Mouse (Mus musculus): ENCODE measurements around the gene Nphp3.

Gene Nphp3

DNA sequence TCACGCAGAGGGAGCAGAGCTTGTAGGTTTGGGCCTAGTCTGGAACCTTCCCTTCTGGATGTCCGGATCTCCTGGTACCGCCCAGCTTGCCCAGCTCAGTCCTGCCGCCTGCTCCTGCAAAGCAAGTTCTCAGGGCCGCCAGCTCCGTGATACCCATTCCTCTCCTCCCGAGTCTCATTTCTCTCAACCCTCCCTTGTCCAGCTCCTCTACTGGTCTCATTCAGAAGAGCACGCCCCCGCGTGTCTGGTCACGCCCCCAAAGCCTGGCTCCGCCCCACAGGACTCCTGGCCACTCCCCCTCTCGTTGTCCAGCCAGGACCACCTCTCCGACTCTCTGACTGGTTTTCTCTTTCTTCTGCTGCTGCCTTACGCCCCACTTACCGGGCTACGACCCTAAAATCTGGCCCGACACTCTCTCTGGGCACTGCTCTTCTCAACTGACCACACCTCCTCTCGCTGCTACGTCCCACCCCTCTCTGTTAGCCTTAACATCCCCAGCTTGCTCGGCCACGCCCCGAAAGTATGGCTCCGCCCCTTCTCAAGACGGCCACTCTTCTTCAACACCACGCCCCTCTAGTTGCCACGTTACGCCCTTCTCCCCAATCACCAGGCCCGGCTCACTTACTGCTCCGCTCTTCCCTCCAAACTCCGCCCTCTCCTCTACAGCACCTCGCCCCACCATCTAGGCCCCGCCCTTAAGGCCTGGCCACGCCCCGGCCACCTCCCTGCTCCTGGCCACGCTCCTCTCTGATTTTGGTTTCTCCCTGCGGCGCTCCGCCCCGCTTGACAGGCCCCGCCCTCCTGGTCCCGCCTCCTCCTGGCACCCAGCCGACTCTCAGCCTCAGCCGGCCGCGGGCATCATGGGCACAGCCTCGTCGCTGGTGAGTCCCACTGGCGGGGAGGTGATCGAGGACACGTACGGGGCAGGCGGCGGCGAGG lies at the start of gene Nphp3:
Nphp3 (plus strand) TSS at position 624 of the 939 bp plus-strand sequence.
- in situ Hi-C loops (cut with MboI; ENCODE audit: low pct_unique_long_range_greater_than_20kb in 1 of 2, low sequenced_read_pairs in 2 of 2, unreplicated experiment in 1 of 2), result no loop called here

GRCm38 (mm10) chr9:103958722-103959121 lies 43.6 kb upstream of the Nphp3 start:
- in situ Hi-C loops (cut with MboI; ENCODE audit: low pct_unique_long_range_greater_than_20kb in 1 of 2, low sequenced_read_pairs in 2 of 2, unreplicated experiment in 1 of 2), result no loop called here

GRCm38 (mm10) chr9:103959989-103960388 lies 42.4 kb upstream of the Nphp3 start:
- in situ Hi-C loops (cut with MboI; ENCODE audit: low pct_unique_long_range_greater_than_20kb in 1 of 2, low sequenced_read_pairs in 2 of 2, unreplicated experiment in 1 of 2), result no loop called here

GRCm38 (mm10) chr9:103996496-103996895 lies 5.8 kb upstream of the Nphp3 start:
- in situ Hi-C loops (cut with MboI; ENCODE audit: low pct_unique_long_range_greater_than_20kb in 1 of 2, low sequenced_read_pairs in 2 of 2, unreplicated experiment in 1 of 2), result loop anchor here (5.0 to 25.0 kb wide), 5 partner anchors 112 to 512 kb away; partner anchors contain the start of gene Bfsp2 (in 2 of the 2)

DNA sequence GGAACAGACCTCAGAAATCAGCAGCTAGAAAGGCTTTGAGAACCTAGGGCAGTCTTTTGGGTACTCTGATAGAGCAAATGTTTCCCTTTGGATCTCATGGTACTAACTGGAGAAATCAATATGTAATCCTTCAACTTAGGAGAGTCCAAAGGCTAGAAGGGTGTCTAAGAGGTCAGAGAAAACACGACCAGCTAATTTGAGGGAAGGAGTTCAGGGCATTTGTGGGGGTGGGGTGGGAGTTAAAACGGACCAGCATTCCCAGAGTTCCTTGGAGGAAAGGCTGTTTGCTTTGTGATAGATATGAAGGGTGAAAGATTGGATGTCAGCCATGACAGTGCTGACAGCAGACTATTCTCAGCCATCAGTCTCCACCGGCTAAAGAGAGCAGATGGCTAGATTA lies 1.7 kb upstream of the Nphp3 start:
- in situ Hi-C loops (cut with MboI; ENCODE audit: low pct_unique_long_range_greater_than_20kb in 1 of 2, low sequenced_read_pairs in 2 of 2, unreplicated experiment in 1 of 2), result no loop called here

DNA sequence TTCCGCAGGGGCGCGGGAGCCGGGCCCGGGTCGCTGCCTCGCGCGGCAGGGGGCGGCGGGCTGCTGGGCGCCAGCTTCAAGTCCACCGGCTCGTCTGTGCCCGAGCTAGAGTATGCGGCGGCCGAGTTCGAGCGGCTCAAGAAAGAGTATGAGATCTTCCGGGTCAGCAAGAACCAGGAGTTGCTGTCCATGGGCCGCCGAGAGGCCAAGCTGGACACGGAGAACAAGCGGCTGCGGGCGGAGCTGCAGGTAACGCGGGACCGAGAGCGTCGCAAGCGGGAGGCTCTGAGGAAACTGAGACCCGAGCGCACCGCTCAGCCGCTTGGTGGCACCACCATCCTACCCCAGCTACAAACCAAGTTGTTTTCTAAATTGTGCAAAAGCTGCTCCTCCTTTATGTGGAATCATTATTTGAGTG lies 578 bp downstream of the Nphp3 start:
- in situ Hi-C loops (cut with MboI; ENCODE audit: low pct_unique_long_range_greater_than_20kb in 1 of 2, low sequenced_read_pairs in 2 of 2, unreplicated experiment in 1 of 2), result no loop called here

DNA sequence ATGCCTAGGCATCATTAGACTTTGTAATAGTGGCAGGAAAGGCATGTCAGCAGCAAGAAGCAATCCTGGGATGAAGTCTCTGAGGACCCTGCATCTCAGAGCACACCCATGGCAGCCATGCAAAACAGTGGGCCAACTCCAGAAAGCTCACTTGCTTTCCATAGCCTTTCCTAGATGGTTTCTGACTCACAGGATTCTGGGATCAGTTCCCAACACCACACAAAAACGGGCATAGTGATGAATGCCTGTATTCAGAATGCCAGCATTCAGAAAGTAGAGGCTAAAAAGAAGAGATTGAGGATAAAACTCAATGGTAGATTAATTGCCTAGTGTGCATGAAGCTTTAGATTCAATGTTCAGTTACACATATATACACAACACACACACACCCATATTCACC lies 12.2 kb downstream of the Nphp3 start:
- in situ Hi-C loops (cut with MboI; ENCODE audit: low pct_unique_long_range_greater_than_20kb in 1 of 2, low sequenced_read_pairs in 2 of 2, unreplicated experiment in 1 of 2), result no loop called here

DNA sequence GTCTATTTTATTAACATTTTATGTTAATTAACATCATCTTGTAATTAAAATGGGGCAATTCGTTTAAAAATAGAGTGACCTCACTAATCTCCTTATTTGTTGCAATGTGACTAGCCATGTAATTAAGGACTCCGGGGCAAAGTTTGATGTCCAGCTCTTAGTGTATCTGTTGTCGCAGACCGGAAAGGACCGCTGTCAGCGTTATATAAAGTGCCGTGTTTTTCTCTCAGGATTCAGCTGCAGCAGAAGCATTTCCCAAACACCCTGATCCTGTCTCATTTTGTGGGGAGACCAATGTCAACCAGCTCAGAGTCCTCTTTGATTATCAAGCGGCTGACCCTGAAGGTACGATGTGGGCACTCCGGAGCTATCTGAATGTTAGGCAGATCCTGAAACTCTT lies 18.7 kb downstream of the Nphp3 start:
- in situ Hi-C loops (cut with MboI; ENCODE audit: low pct_unique_long_range_greater_than_20kb in 1 of 2, low sequenced_read_pairs in 2 of 2, unreplicated experiment in 1 of 2), result no loop called here

DNA sequence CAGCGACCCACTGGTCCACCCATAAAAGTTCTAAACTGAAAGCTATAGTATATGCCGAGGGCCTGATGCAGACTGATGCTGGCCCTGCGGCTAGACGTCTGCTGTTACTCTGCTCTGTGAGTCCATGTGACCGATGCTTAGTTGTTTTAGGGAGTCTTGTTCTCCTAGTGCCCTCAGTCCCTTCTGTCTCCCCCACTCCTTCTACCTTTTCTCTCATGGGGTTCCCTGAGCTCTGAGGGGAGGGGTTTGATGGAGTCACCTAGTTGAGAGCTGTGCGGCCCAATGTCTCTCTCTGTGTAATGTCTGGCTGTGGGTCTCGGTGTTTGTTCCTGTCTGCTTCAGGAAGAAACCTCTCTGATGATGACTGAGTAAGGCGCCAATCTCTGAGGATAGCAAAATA lies 24.8 kb downstream of the Nphp3 start:
- in situ Hi-C loops (cut with MboI; ENCODE audit: low pct_unique_long_range_greater_than_20kb in 1 of 2, low sequenced_read_pairs in 2 of 2, unreplicated experiment in 1 of 2), result no loop called here

DNA sequence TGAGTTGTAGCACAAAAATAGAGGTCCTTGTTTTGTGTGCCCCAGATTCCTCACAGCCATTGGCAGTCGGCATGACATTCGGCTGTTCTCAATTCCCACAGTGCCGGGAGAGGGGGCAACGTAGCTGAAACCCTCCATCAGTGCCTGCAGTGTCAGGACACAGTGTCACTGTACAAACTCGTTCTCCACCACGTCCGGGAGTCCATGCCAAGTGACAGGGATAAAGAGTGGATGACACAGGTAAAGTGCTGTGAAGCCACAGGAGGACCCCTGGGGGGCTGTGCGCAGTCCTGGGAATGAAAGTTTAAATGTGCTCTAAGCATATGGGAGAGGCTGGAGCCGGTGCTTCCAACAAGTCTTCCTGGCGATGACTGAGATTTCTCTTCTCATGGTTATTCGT lies 27.5 kb downstream of the Nphp3 start:
- in situ Hi-C loops (cut with MboI; ENCODE audit: low pct_unique_long_range_greater_than_20kb in 1 of 2, low sequenced_read_pairs in 2 of 2, unreplicated experiment in 1 of 2), result no loop called here

GRCm38 (mm10) chr9:104034231-104034630 lies 31.9 kb downstream of the Nphp3 start:
- in situ Hi-C loops (cut with MboI; ENCODE audit: low pct_unique_long_range_greater_than_20kb in 1 of 2, low sequenced_read_pairs in 2 of 2, unreplicated experiment in 1 of 2), result no loop called here

DNA sequence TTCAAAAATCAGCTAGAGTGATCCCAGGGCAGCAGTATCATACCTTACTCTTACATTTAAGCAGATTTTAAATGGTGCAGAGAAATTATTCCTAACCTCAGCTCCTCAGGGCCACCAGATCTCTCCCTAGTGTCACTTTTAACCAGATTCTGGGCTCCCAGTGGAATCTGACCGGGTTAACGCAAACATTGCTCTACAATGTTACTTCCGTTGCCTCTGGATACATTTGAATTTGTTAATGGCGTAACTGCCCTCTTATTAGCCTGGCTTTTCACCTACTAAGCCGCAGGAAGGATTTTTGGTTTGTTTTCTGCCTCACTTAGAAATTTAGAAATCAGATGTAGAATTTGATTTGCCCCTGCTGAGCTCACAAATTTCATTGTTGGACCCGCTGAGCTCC lies 32.4 kb downstream of the Nphp3 start:
- in situ Hi-C loops (cut with MboI; ENCODE audit: low pct_unique_long_range_greater_than_20kb in 1 of 2, low sequenced_read_pairs in 2 of 2, unreplicated experiment in 1 of 2), result no loop called here

DNA sequence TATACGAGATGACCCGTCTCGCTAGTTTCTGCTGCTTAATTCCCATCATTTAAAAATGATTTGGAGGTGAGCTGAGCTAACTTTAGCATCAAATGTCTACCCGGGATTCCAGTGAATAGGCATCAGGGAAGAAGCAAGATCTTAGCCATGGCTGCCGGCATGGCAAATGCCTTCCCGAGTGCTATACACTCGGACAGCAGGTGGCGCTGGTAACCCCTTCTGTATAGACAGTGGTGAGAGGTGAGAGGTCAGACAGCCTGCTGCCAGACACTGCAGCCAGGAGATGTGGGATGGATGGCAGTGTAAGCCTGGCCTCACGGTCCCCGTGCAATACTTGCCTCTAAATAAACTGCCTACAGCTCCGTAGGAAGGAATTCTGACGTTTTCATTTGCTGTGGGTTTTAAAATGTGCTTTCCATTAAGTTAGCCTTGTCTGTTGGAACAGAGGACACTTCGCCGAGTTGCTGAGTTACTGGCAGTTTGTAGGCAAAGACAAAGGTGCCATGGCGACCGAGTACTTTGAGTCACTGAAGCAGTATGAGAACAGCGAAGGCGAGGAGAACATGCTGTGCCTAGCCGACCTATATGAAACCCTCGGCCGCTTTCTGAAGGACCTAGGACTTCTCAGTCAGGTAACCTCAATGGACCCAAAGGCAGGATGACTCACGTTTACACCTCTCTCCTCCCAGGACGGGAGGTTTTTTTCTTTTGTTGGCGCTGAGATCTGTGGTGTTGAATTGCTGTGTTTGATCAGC lies 33.1 kb downstream of the Nphp3 start:
- in situ Hi-C loops (cut with MboI; ENCODE audit: low pct_unique_long_range_greater_than_20kb in 1 of 2, low sequenced_read_pairs in 2 of 2, unreplicated experiment in 1 of 2), result no loop called here

GRCm38 (mm10) chr9:104038266-104038665 lies 35.9 kb downstream of the Nphp3 start:
- in situ Hi-C loops (cut with MboI; ENCODE audit: low pct_unique_long_range_greater_than_20kb in 1 of 2, low sequenced_read_pairs in 2 of 2, unreplicated experiment in 1 of 2), result no loop called here

DNA sequence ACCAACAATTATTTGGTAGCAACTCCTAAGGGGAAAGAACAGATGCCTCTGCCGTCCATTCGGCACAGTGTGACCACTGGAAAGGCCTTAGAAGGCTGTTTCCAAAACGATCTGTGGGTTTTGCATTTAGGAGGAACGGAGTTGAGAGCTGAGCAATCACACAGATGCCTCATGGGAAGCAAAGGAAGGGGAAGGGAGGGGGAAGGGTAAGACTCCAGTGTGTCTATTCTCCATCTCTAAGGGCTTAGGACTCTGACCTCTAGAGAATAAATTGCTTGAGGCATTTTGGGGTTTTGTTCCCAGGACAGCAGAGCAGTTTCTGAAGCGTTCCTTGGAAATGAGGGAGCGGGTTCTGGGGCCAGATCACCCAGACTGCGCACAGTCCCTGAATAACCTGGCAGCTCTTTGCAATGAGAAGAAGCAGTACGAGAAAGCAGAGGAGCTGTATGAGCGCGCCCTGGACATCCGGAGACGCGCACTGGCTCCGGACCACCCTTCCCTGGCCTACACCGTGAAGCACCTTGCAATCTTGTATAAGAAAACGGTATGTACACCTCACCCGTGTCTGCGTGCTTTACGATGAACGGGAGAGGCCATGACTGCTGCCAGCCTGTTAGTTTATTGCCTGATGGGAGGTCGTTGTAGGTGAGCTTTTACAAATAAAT lies 36.8 kb downstream of the Nphp3 start:
- in situ Hi-C loops (cut with MboI; ENCODE audit: low pct_unique_long_range_greater_than_20kb in 1 of 2, low sequenced_read_pairs in 2 of 2, unreplicated experiment in 1 of 2), result no loop called here

DNA sequence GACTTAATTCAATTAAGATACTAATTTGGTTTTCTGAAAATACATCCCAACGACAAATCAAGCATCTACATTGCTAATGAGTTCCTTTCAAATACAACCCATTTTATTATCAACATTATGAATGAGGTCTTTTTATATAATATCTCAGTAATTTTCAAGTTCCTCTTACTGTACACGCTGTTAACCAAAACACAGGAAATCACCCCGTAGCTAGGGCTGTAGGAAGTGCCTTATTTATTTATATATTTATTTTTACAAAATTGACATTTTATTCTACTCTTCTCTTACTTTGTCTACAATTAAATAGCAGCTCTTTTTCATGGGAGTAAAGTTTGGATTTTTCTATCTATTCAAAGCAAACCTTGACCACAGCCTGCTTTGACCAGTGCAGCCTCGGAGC lies 37.4 kb downstream of the Nphp3 start:
- in situ Hi-C loops (cut with MboI; ENCODE audit: low pct_unique_long_range_greater_than_20kb in 1 of 2, low sequenced_read_pairs in 2 of 2, unreplicated experiment in 1 of 2), result no loop called here

- in situ Hi-C loops (cut with MboI; ENCODE audit: low pct_unique_long_range_greater_than_20kb in 1 of 2, low sequenced_read_pairs in 2 of 2, unreplicated experiment in 1 of 2), result no loop called here
Observed at GRCm38 (mm10) chr9:104040362-104040761, 38.0 kb downstream of the Nphp3 start, which contains the start of gene Gm28305. Gene Gm28305 (plus strand): TSS chr9:104040662.

DNA sequence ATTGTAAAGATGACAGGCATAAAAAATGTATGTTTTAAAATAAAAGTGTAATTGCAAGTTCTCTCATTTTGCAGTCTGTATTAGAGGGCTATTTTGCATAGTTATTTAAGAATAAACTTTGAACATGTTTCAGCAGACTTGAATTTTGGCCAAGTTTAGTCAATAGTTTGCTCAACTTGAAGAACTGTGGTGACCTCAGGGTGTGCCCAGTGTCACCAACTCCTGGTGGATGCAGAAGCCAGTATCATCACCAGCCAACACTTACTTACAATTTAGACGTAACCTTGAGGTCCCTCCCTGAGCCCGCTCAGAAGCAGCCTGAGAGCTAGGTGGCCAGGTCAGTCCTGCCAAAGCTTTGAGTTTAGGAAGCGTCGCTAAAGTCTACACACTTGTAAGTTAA lies 41.3 kb downstream of the Nphp3 start:
- in situ Hi-C loops (cut with MboI; ENCODE audit: low pct_unique_long_range_greater_than_20kb in 1 of 2, low sequenced_read_pairs in 2 of 2, unreplicated experiment in 1 of 2), result no loop called here

DNA sequence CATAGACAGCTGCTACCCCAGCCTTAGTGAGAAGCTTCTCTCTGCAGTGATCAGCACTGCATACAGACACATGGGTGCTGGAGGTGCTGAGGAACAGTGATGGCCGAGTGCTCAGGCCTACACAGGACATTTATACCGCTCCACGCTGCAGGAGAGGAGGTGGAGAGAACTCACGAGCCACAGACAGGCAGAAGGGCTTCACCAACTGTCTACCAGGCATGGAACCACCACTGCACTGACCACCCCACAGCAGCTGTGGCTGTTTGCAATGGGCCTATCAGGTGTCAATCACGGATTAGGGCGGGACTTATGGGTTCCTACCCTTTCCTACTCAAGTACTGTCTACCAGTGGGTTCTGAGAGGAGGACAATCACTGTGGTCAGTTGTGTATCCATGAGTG lies 48.7 kb downstream of the Nphp3 start:
- in situ Hi-C loops (cut with MboI; ENCODE audit: low pct_unique_long_range_greater_than_20kb in 1 of 2, low sequenced_read_pairs in 2 of 2, unreplicated experiment in 1 of 2), result no loop called here

All from mouse embryonic stem cell (cell line).